Mouse (Mus musculus): ENCODE results near the gene Stk10.
A peak's percentile ranks its signal among the peaks of the same experiment; 100 is the strongest.
"Not testable (repeated sequence)": the region's sequence is repeated elsewhere in the genome, so short reads cannot be mapped to it uniquely, and the experiment has no call there.

Gene Stk10

GRCm38 (mm10) chr11:32601528-32602323, 68.6 kb downstream of the Stk10 start:
- DNase-seq (ENCODE audit: low spot score) = no peak

GRCm38 (mm10) chr11:32604663-32605062, 71.6 kb downstream of the Stk10 start:
- DNase-seq (ENCODE audit: low spot score) = no peak

- no peak for DNase-seq (ENCODE audit: low spot score)
Measured at GRCm38 (mm10) chr11:32605131-32605860, 72.2 kb downstream of the Stk10 start.

GRCm38 (mm10) chr11:32605907-32606306, 72.8 kb downstream of the Stk10 start:
- DNase-seq (ENCODE audit: low spot score) = no peak

- DNase-seq (ENCODE audit: low spot score) = no peak
Measured at GRCm38 (mm10) chr11:32607319-32607718, 74.2 kb downstream of the Stk10 start.

GRCm38 (mm10) chr11:32610616-32611015, 77.5 kb downstream of the Stk10 start:
- no peak for DNase-seq (ENCODE audit: low spot score)

- DNase-seq (ENCODE audit: low spot score) = no peak
Measured at GRCm38 (mm10) chr11:32612304-32612703, 79.2 kb downstream of the Stk10 start.

GRCm38 (mm10) chr11:32614463-32614862, 81.4 kb downstream of the Stk10 start:
- DNase-seq (ENCODE audit: low spot score) = no peak

GRCm38 (mm10) chr11:32615561-32615960, 82.5 kb downstream of the Stk10 start:
- no peak for DNase-seq (ENCODE audit: low spot score)

- DNase-seq (ENCODE audit: low spot score) = no peak
Measured at GRCm38 (mm10) chr11:32616091-32616490, 83.0 kb downstream of the Stk10 start.

GRCm38 (mm10) chr11:32618036-32618435, 84.9 kb downstream of the Stk10 start:
- no peak for DNase-seq (ENCODE audit: low spot score)

GRCm38 (mm10) chr11:32618641-32619040, 85.5 kb downstream of the Stk10 start:
- not testable (repeated sequence) for DNase-seq (ENCODE audit: low spot score)

- DNase-seq (ENCODE audit: low spot score) = no peak
Measured at GRCm38 (mm10) chr11:32619257-32619816, 86.2 kb downstream of the Stk10 start.

- no peak for DNase-seq (ENCODE audit: low spot score)
Measured at GRCm38 (mm10) chr11:32619866-32620456, 86.9 kb downstream of the Stk10 start.

GRCm38 (mm10) chr11:32621831-32622478, 88.8 kb downstream of the Stk10 start:
- no peak for DNase-seq (ENCODE audit: low spot score)

- no peak for DNase-seq (ENCODE audit: low spot score)
Measured at GRCm38 (mm10) chr11:32622479-32623190, 89.5 kb downstream of the Stk10 start.

- DNase-seq (ENCODE audit: low spot score) = no peak
Measured at GRCm38 (mm10) chr11:32623236-32623635, 90.1 kb downstream of the Stk10 start.

GRCm38 (mm10) chr11:32623912-32624311, 90.8 kb downstream of the Stk10 start:
- no peak for DNase-seq (ENCODE audit: low spot score)

- DNase-seq (ENCODE audit: low spot score) = peak; percentile 58
Measured at GRCm38 (mm10) chr11:32625677-32626076, 92.6 kb downstream of the Stk10 start.

- DNase-seq (ENCODE audit: low spot score) = no peak
Measured at GRCm38 (mm10) chr11:32626079-32626478, 93.0 kb downstream of the Stk10 start.

GRCm38 (mm10) chr11:32627900-32628299, 94.8 kb downstream of the Stk10 start:
- no peak for DNase-seq (ENCODE audit: low spot score)

All from urinary bladder, postnatal 25 days (tissue).